Mouse (Mus musculus) forebrain, postnatal 0 days (tissue): ENCODE measurements around the gene Ccl11. TPM values are rescaled to one million over a fixed set of nuclear protein-coding genes. Genes with fewer than 3 reads are reported as not detected.

Source experiments
- ATAC-seq: fragments of 200-750 bp; cut with Nextera tagmentation; 2 replicates; pipeline ENCODE4 v1.8.0; 2017; ENCODE audit warnings: mild to moderate bottlenecking, moderate library complexity
- DNase-seq: peaks from one replicate; pipeline ENCODE4 v3.0.0-alpha.2; 2015
- H3K27ac ChIP-seq: fragments of 300-500 bp; sonication (generic); 2 replicates; pipeline ENCODE4 v1.5.1; 2014; ENCODE audit warnings: low read depth, mild to moderate bottlenecking, antibody characterized with exemption, low read length, moderate library complexity, mixed read lengths
- H3K27me3 ChIP-seq: fragments of 300-500 bp; sonication (generic); 2 replicates; pipeline ENCODE4 v1.6.1; 2014; ENCODE audit warnings: mild to moderate bottlenecking, low read length, mixed read lengths; ENCODE audit not compliant: insufficient read depth
- H3K36me3 ChIP-seq: fragments of 300-500 bp; sonication (generic); 2 replicates; pipeline ENCODE4 v1.6.1; 2014; ENCODE audit warnings: mild to moderate bottlenecking, moderate library complexity; ENCODE audit not compliant: insufficient read depth
- H3K4me1 ChIP-seq: fragments of 300-500 bp; sonication (generic); 2 replicates; pipeline ENCODE4 v1.6.1; 2014; ENCODE audit warnings: antibody characterized with exemption; ENCODE audit not compliant: insufficient read depth
- H3K4me2 ChIP-seq: fragments of 300-500 bp; sonication (generic); 2 replicates; pipeline ENCODE4 v1.6.1; 2014; ENCODE audit warnings: low read depth, mild to moderate bottlenecking, moderate library complexity
- H3K4me3 ChIP-seq: fragments of 300-500 bp; sonication (generic); 2 replicates; pipeline ENCODE4 v1.5.1; 2014; ENCODE audit warnings: low read depth, low read length, mixed read lengths
- H3K9ac ChIP-seq: fragments of 300-500 bp; sonication (generic); 2 replicates; pipeline ENCODE4 v1.6.1; 2014; ENCODE audit warnings: mild to moderate bottlenecking
- H3K9me3 ChIP-seq: fragments of 300-500 bp; sonication (generic); 2 replicates; pipeline ENCODE4 v1.6.1; 2016; ENCODE audit warnings: low read length
- CTCF ChIP-seq: sonication (generic); IDR thresholded peaks from 2 replicates; pipeline ENCODE4 v1.5.1; 2016; ENCODE audit warnings: antibody characterized with exemption, control low read depth, low read depth
- WGBS: fragments of 180-500 bp; shearing (Covaris S2); extraction: QIAGEN DNeasy Blood & Tissue Kit; methylation state at CpG from one replicate; pipeline ENCODE4 v1.1.7; 2014; 5-methylcytosine and 5-hydroxymethylcytosine counted together
- polyA plus RNA-seq: library from polyadenylated mRNA; unstranded; fragments of >200 nt; fragmentation: Nextera tagmentation; extraction: Ambion mirVana; gene quantifications from 2 replicates; pipeline ENCODE4 v1.2.1, GENCODE M21; 2015
- total RNA-seq: library from RNA; depleted of rRNA; stranded (reverse); fragments of >200 nt; gene quantifications from 2 replicates; pipeline ENCODE4 v1.2.3, GENCODE M21; 2014

The Ccl11 gene
- total and polyA plus RNA-seq, 2 experiments from 2014 or later: 0.15 TPM; not detected in 1

- Histone ChIP-seq H3K4me1 (no peaks in the 10 kb centered on the region), H3K27ac (no peak overlapping the region), H3K4me3 (no peak overlapping the region), H3K9ac (no peak overlapping the region), H3K27me3 (no peaks in the 10 kb centered on the region), H3K36me3 (no peaks in the 10 kb centered on the region), H3K9me3 (no peaks in the 10 kb centered on the region), H3K4me2 (no peak overlapping the region)
- no peak for ATAC-seq
- TF ChIP-seq CTCF: no peak
- DNase-seq: no peak
Measured at GRCm38 (mm10) chr11:82019793-82020192, 37.8 kb upstream of the Ccl11 start.

GRCm38 (mm10) chr11:82021406-82021805 lies 36.2 kb upstream of the Ccl11 start:
- H3K4me3 ChIP-seq: no peak overlapping the region
- no peak for DNase-seq
- no peak overlapping the region for H3K4me2 ChIP-seq
- no peak for TF ChIP-seq CTCF
- no peaks in the 10 kb centered on the region for H3K4me1 ChIP-seq
- 63% methylated on average over 3 of the region's 3 CpGs for WGBS
- no peaks in the 10 kb centered on the region for H3K9me3 ChIP-seq
- no peaks in the 10 kb centered on the region for H3K27me3 ChIP-seq
- H3K27ac ChIP-seq: no peak overlapping the region
- no peaks in the 10 kb centered on the region for H3K36me3 ChIP-seq
- ATAC-seq: no peak
- H3K9ac ChIP-seq: no peak overlapping the region

- no peak overlapping the region for H3K4me2 ChIP-seq
- no peaks in the 10 kb centered on the region for H3K36me3 ChIP-seq
- ATAC-seq: no peak
- H3K27ac ChIP-seq: no peak overlapping the region
- no peaks in the 10 kb centered on the region for H3K9me3 ChIP-seq
- H3K9ac ChIP-seq: no peak overlapping the region
- TF ChIP-seq CTCF: no peak
- no peak overlapping the region for H3K4me3 ChIP-seq
- H3K4me1 ChIP-seq: no peaks in the 10 kb centered on the region
- DNase-seq: no peak
- no peaks in the 10 kb centered on the region for H3K27me3 ChIP-seq
- WGBS: 91% methylated on average over 6 of the region's 6 CpGs
Measured at GRCm38 (mm10) chr11:82022504-82023056, 35.0 kb upstream of the Ccl11 start.

- no peak for DNase-seq
- Histone ChIP-seq H3K36me3 (no peaks in the 10 kb centered on the region), H3K27ac (no peak overlapping the region), H3K4me2 (no peak overlapping the region), H3K4me1 (no peaks in the 10 kb centered on the region), H3K9ac (no peak overlapping the region), H3K4me3 (no peak overlapping the region), H3K9me3 (no peaks in the 10 kb centered on the region), H3K27me3 (no peaks in the 10 kb centered on the region)
- no peak for TF ChIP-seq CTCF
- WGBS: 77% methylated on average over 4 of the region's 4 CpGs
- no peak for ATAC-seq
Measured at GRCm38 (mm10) chr11:82023769-82024168, 33.9 kb upstream of the Ccl11 start.

GRCm38 (mm10) chr11:82030171-82030570 lies 27.5 kb upstream of the Ccl11 start:
- DNase-seq (no peak), ATAC-seq (no peak)
- no peak for TF ChIP-seq CTCF
- Histone ChIP-seq H3K27ac (no peak overlapping the region), H3K4me3 (no peak overlapping the region), H3K4me2 (no peak overlapping the region), H3K36me3 (no peaks in the 10 kb centered on the region), H3K9me3 (no peaks in the 10 kb centered on the region), H3K4me1 (no peaks in the 10 kb centered on the region; the same call in 1 of the 2 replicates), H3K27me3 (no peaks in the 10 kb centered on the region), H3K9ac (no peak overlapping the region)
- WGBS: 88% methylated on average over 2 of the region's 2 CpGs

GRCm38 (mm10) chr11:82032136-82032535 lies 25.5 kb upstream of the Ccl11 start:
- Histone ChIP-seq H3K4me1 (no peaks in the 10 kb centered on the region; the same call in 1 of the 2 replicates), H3K4me3 (no peak overlapping the region), H3K27ac (no peak overlapping the region), H3K9me3 (no peaks in the 10 kb centered on the region), H3K9ac (no peak overlapping the region), H3K36me3 (no peaks in the 10 kb centered on the region), H3K27me3 (no peaks in the 10 kb centered on the region), H3K4me2 (no peak overlapping the region)
- ATAC-seq: no peak
- TF ChIP-seq CTCF: no peak
- DNase-seq: no peak

GRCm38 (mm10) chr11:82032678-82033344 lies 24.8 kb upstream of the Ccl11 start:
- no peak overlapping the region for H3K4me3 ChIP-seq
- no peaks in the 10 kb centered on the region for H3K9me3 ChIP-seq
- no peak overlapping the region for H3K9ac ChIP-seq
- H3K27me3 ChIP-seq: no peaks in the 10 kb centered on the region
- peak; percentile 17 for DNase-seq
- H3K27ac ChIP-seq: no peak overlapping the region
- no peak for ATAC-seq
- no peak overlapping the region for H3K4me2 ChIP-seq
- no peaks in the 10 kb centered on the region; the same call in 1 of the 2 replicates for H3K4me1 ChIP-seq
- H3K36me3 ChIP-seq: no peaks in the 10 kb centered on the region
- WGBS: 35% methylated on average over 8 of the region's 8 CpGs
- TF ChIP-seq CTCF: no peak
